Mouse (Mus musculus): ENCODE measurements at regions not wholly inside any gene's neighbourhood (a gene's known extent, or its start where the extent isn't known, plus 50 kb on each side); places are given as distances from the start of the nearest gene placed in this dataset.

GRCm38 (mm10) chr4:7948020-7948419 lies 290.8 kb downstream of the Car8 start:
- TF ChIP-seq POLR2A (IDR thresholded peaks at IDR 0.05; ENCODE audit: borderline replicate concordance, control insufficient read depth, low read depth, low read length) (no peak), CTCF (IDR thresholded peaks at IDR 0.05; ENCODE audit: control insufficient read depth, insufficient read depth, low read length) (no peak)

All from bone marrow, adult 2 months (tissue).